Mouse (Mus musculus) MEL (cell line): ENCODE results near the gene Hoxa3.

Experiments used
- CTCF ChIP-seq, 3 experiments: IDR thresholded peaks in 2 of 3; conservative IDR thresholded peaks in 1 of 3; 2 replicates each; pipeline ENCODE4 v1.5.1; 2011 to 2012; ENCODE audit warnings: low read length in 3 of 3, low read depth in 2 of 3, mild to moderate bottlenecking in 2 of 3, improper control_type of control experiment in 1 of 3, inconsistent platforms in 1 of 3, mixed read lengths in 1 of 3, moderate library complexity in 1 of 3; ENCODE audit not compliant: control insufficient read depth in 1 of 3, insufficient read depth in 1 of 3, poor library complexity in 1 of 3, severe bottlenecking in 1 of 3
- EP300 ChIP-seq, 2 experiments: IDR thresholded peaks; 2 replicates each; pipeline ENCODE4 v1.6.1; 2011; ENCODE audit warnings: improper control_type of control experiment in 2 of 2, low read length in 2 of 2, low read depth in 1 of 2, mild to moderate bottlenecking in 1 of 2
- GATA1 ChIP-seq: IDR thresholded peaks from 2 replicates; pipeline ENCODE4 v1.6.1; 2011; ENCODE audit warnings: low read depth, low read length, improper control_type of control experiment
- MXI1 ChIP-seq: IDR thresholded peaks from 2 replicates; pipeline ENCODE4 v1.6.1; 2011; ENCODE audit warnings: mild to moderate bottlenecking, low read depth, low read length, improper control_type of control experiment
- POLR2A ChIP-seq, 2 experiments: IDR thresholded peaks; 2 replicates each; pipeline ENCODE4 v1.6.1; 2011 to 2012; ENCODE audit warnings: low read length in 2 of 2, mild to moderate bottlenecking in 2 of 2, control low read depth in 1 of 2, improper control_type of control experiment in 1 of 2, low read depth in 1 of 2, moderate library complexity in 1 of 2; ENCODE audit not compliant: control insufficient read depth in 1 of 2, insufficient read depth in 1 of 2, poor library complexity in 1 of 2
- TAL1 ChIP-seq: IDR thresholded peaks from 2 replicates; pipeline ENCODE4 v1.6.1; 2012; ENCODE audit warnings: mild to moderate bottlenecking, inconsistent platforms, low read length, moderate library complexity, mixed read lengths
- TCF12 ChIP-seq: IDR thresholded peaks from 2 replicates; pipeline ENCODE4 v1.6.1; 2014; ENCODE audit warnings: low read depth, mild to moderate bottlenecking, inconsistent platforms, low read length, improper control_type of control experiment, moderate library complexity
- USF1 ChIP-seq: IDR thresholded peaks from 2 replicates; pipeline ENCODE4 v1.6.1; 2014; ENCODE audit warnings: low read depth, mild to moderate bottlenecking, inconsistent platforms, low read length, improper control_type of control experiment, moderate library complexity
- ZC3H11A ChIP-seq: IDR thresholded peaks from 2 replicates; pipeline ENCODE4 v1.6.1; 2012; ENCODE audit warnings: low read depth, mild to moderate bottlenecking, inconsistent platforms, low read length, improper control_type of control experiment

- TF ChIP-seq CTCF (IDR thresholded peaks at IDR 0.05 in 2 of 3, conservative IDR thresholded peaks at IDR 0.05 in 1 of 3; ENCODE audit: control insufficient read depth in 1 of 3, insufficient read depth in 1 of 3, low read depth in 2 of 3, low read length in 3 of 3, poor library complexity in 1 of 3, severe bottlenecking in 1 of 3) (no peak), EP300 (IDR thresholded peaks at IDR 0.05; ENCODE audit: low read depth in 1 of 2, low read length in 2 of 2) (no peak), TAL1 (no peak), GATA1 (no peak), MXI1 (no peak), ZC3H11A (no peak), USF1 (no peak), POLR2A (IDR thresholded peaks at IDR 0.05; ENCODE audit: control insufficient read depth in 1 of 2, insufficient read depth in 1 of 2, low read depth in 1 of 2, low read length in 2 of 2, poor library complexity in 1 of 2) (no peak), TCF12 (no peak)
These were observed 49.6 kb upstream of the Hoxa3 start for GRCm38 (mm10) chr6:52262463-52263320.
